Mouse (Mus musculus) lung, adult 2 months (tissue): ENCODE results near the gene Itga8.
A peak's percentile ranks its signal among the peaks of the same experiment; 100 is the strongest.

Experiments used
- CTCF ChIP-seq: fragments of 200-500 bp; IDR thresholded peaks from 2 replicates; pipeline ENCODE4 v1.5.1; 2011; ENCODE audit warnings: mild to moderate bottlenecking, low read length, control low read depth; ENCODE audit not compliant: insufficient read depth
- POLR2A ChIP-seq: fragments of 200-500 bp; IDR thresholded peaks from 2 replicates; pipeline ENCODE4 v1.6.1; 2011; ENCODE audit warnings: low read depth, mild to moderate bottlenecking, control low read depth, low read length, borderline replicate concordance; ENCODE audit errors: extremely low read depth

- peak; percentile 38; the same call in 1 of the 2 replicates for TF ChIP-seq POLR2A
- TF ChIP-seq CTCF = peak; percentile 73
Measured at GRCm38 (mm10) chr2:12301431-12302170, at the start of gene Itga8.
